Mouse (Mus musculus) natural killer cell, adult 2 months (primary cell): ENCODE results near the gene Parp3.
A peak's percentile ranks its signal among the peaks of the same experiment; 100 is the strongest.
"Not testable (repeated sequence)": the region's sequence is repeated elsewhere in the genome, so short reads cannot be mapped to it uniquely, and the experiment has no call there.

Source experiments
- DNase-seq, 2 experiments: peaks; one replicate each; pipeline ENCODE4 v3.0.0; 2022; ENCODE audit warnings: low spot score in 2 of 2

The Parp3 gene

GRCm38 (mm10) chr9:106476924-106477484, at the start of gene Parp3:
Parp3 (minus strand) TSS chr9:106476949.
- peak; percentile 98 to 99 for DNase-seq

GRCm38 (mm10) chr9:106519909-106520308, 43.2 kb upstream of the Parp3 start:
- DNase-seq, result no peak

- no peak for DNase-seq
These were observed 42.7 kb upstream of the Parp3 start for GRCm38 (mm10) chr9:106519433-106519832.

- DNase-seq, result no peak
These were observed 37.5 kb upstream of the Parp3 start, which contains the start of gene Iqcf5 for GRCm38 (mm10) chr9:106514273-106514672. Iqcf5 (plus strand) TSS chr9:106514573.

GRCm38 (mm10) chr9:106513566-106513965, 36.8 kb upstream of the Parp3 start:
- no peak for DNase-seq

- DNase-seq, result no peak
These were observed 36.1 kb upstream of the Parp3 start for GRCm38 (mm10) chr9:106512729-106513450.

GRCm38 (mm10) chr9:106509356-106509755, 32.6 kb upstream of the Parp3 start:
- no peak for DNase-seq

- DNase-seq, result no peak
These were observed 27.5 kb upstream of the Parp3 start for GRCm38 (mm10) chr9:106504246-106504645.

- no peak for DNase-seq
These were observed 25.1 kb upstream of the Parp3 start for GRCm38 (mm10) chr9:106501846-106502245.

- DNase-seq, result no peak
These were observed 22.9 kb upstream of the Parp3 start, which contains the start of gene Iqcf1 for GRCm38 (mm10) chr9:106499667-106500066. Iqcf1 (plus strand) TSS chr9:106499967.

GRCm38 (mm10) chr9:106487602-106488001, 10.9 kb upstream of the Parp3 start:
- not testable (repeated sequence) for DNase-seq

- no peak for DNase-seq
These were observed 8.3 kb upstream of the Parp3 start for GRCm38 (mm10) chr9:106485076-106485475.

GRCm38 (mm10) chr9:106483606-106484005, 6.9 kb upstream of the Parp3 start:
- DNase-seq, result no peak

- DNase-seq, result no peak
These were observed 6.4 kb upstream of the Parp3 start for GRCm38 (mm10) chr9:106483136-106483535.

- DNase-seq, result no peak
These were observed 5.9 kb upstream of the Parp3 start for GRCm38 (mm10) chr9:106482578-106483115.

GRCm38 (mm10) chr9:106481676-106482075, 4.9 kb upstream of the Parp3 start:
- DNase-seq, result no peak

GRCm38 (mm10) chr9:106481075-106481474, 4.3 kb upstream of the Parp3 start:
- peak; percentile 29 to 35 for DNase-seq

GRCm38 (mm10) chr9:106480541-106480940, 3.8 kb upstream of the Parp3 start:
- no peak for DNase-seq

GRCm38 (mm10) chr9:106478101-106478500, 1.4 kb upstream of the Parp3 start:
- no peak for DNase-seq

GRCm38 (mm10) chr9:106477649-106478048, 900 bp upstream of the Parp3 start:
- DNase-seq, result no peak

GRCm38 (mm10) chr9:106476002-106476923, 486 bp downstream of the Parp3 start:
- peak; percentile 51 to 68 for DNase-seq

- no peak for DNase-seq
These were observed 1.1 kb downstream of the Parp3 start, which contains the start of gene Rrp9 for GRCm38 (mm10) chr9:106475663-106476001. Rrp9 (plus strand) TSS chr9:106475963.
